Comparison of ENCODE assay signal across 17 mouse cellular contexts in genomic region chr17:28058346-28058745, GRCm38 (mm10). TPM values are rescaled to one million over a fixed set of nuclear protein-coding genes. Genes with fewer than 3 reads are reported as not detected.
"Had no signal": no experiment of that assay in that cellular context is flagged by ENCODE, and none has a peak within 500 bp of the region (broad histone marks: within the 10 kb centered on the region; RNA-seq: fewer than 3 reads in every experiment).

No protein-coding gene starts in this region.

- H3K27ac ChIP-seq: intestine, embryonic 15.5 days; left cerebral cortex, adult 2 months; limb, embryonic 13.5 days; liver, embryonic 12.5 days; liver, embryonic 15.5 days; neural tube, embryonic 13.5 days; stomach, embryonic 15.5 days had no signal

- H3K4me1 ChIP-seq: intestine, embryonic 15.5 days; liver, embryonic 12.5 days; liver, embryonic 15.5 days; neural tube, embryonic 13.5 days; stomach, embryonic 15.5 days had no signal

- H3K9me3 ChIP-seq: intestine, embryonic 15.5 days; kidney, embryonic 15.5 days; limb, embryonic 13.5 days; liver, embryonic 12.5 days; liver, embryonic 15.5 days; neural tube, embryonic 13.5 days; stomach, embryonic 15.5 days had no signal

- DNase-seq: kidney, adult 11 months; kidney, adult 8-10 months; kidney, postnatal 10 days; kidney, postnatal 36 days; layer of hippocampus, postnatal 36 days; liver; right cerebral cortex, postnatal 4 days; thymus, postnatal 25 days had no signal

- H3K27me3 ChIP-seq: intestine, embryonic 15.5 days; kidney, embryonic 15.5 days; limb, embryonic 13.5 days; liver, embryonic 12.5 days; liver, embryonic 15.5 days; neural tube, embryonic 13.5 days; stomach, embryonic 15.5 days had no signal

- H3K4me3 ChIP-seq: intestine, embryonic 15.5 days; kidney, embryonic 15.5 days; left cerebral cortex, adult 2 months; limb, embryonic 13.5 days; liver, embryonic 12.5 days; liver, embryonic 15.5 days; myocyte; neural tube, embryonic 13.5 days; stomach, embryonic 15.5 days had no signal

RNA-seq across cellular contexts. Expression of gene Tcp11, which starts 22.1 kb away (rescaled TPM):
- polyA plus RNA-seq: myocyte had no signal
